Mouse (Mus musculus) ES-E14 (cell line): ENCODE measurements around the gene Atp6v0e2.

ENCODE experiments used
- ZC3H11A ChIP-seq: IDR thresholded peaks from 2 replicates; pipeline ENCODE4 v1.6.1; 2012; ENCODE audit warnings: low read depth, mild to moderate bottlenecking, inconsistent platforms, low read length, borderline replicate concordance
- ZNF384 ChIP-seq: IDR thresholded peaks from 2 replicates; pipeline ENCODE4 v1.6.1; 2012; ENCODE audit warnings: low read depth, low read length, inconsistent platforms

DNA sequence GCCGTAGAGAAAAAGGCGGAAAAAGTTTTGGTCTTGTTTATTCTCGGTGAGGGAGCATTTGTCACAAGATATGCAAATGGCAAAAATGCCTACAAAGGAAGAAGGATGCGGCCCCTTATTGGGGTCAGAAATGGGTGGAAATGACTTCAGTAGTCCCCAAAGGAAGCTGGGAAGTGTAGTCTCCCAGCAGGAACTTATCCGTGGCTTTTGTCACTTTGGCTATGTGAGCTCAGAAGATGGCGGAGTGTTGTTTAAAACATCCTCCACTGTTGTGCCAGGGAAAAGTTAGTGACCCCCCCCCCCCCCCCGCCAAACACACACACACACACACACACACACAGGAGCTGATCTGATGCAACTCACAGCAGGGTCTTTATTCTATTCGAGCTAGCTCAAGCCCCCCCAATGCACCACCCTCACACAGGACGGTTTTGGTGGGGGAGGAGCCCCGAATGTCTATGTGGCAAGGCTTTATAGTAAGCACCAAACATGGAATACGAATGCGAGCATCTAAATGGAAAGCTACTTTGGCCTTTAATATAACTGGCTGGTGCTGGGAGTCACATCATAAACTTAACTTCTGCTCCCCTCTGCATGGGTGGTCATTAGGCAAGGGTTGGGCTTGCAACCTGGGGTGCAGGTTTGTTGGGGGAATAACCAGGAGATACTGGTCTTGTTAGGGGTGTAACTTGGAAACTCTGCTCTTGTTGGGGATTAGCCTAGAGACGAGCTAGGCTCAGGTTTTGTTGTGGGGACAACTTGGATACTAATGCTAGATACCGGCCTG, 17.9 kb downstream of the Atp6v0e2 start:
- no peak for TF ChIP-seq ZNF384
- no peak for TF ChIP-seq ZC3H11A
